Mouse (Mus musculus) heart, embryonic 13.5 days (tissue): ENCODE measurements around the gene Fam198b. TPM values are rescaled to one million over a fixed set of nuclear protein-coding genes. Genes with fewer than 3 reads are reported as not detected.
A peak's percentile ranks its signal among the peaks of the same experiment; 100 is the strongest.

Experiments used
- ATAC-seq: fragments of 200-750 bp; cut with Nextera tagmentation; 2 replicates; pipeline ENCODE4 v1.8.0; 2017; ENCODE audit warnings: moderate TSS enrichment; ENCODE audit not compliant: insufficient number of reproducible peaks, low FRiP score, low TSS enrichment; ENCODE audit errors: extremely low read depth
- H3K27ac ChIP-seq: fragments of 300-500 bp; sonication (generic); replicated peaks from 2 replicates; pipeline ENCODE4 v1.5.1; 2015; ENCODE audit warnings: moderate library complexity, mild to moderate bottlenecking, inconsistent platforms
- H3K27me3 ChIP-seq: fragments of 300-500 bp; sonication (generic); replicated peaks from 2 replicates; pipeline ENCODE4 v1.6.1; 2015; ENCODE audit warnings: mild to moderate bottlenecking, inconsistent platforms
- H3K36me3 ChIP-seq: fragments of 300-500 bp; sonication (generic); 2 replicates; pipeline ENCODE4 v1.6.1; 2015; ENCODE audit warnings: mild to moderate bottlenecking, inconsistent platforms
- H3K4me1 ChIP-seq: fragments of 300-500 bp; sonication (generic); 2 replicates; pipeline ENCODE4 v1.6.1; 2015; ENCODE audit warnings: inconsistent platforms
- H3K4me2 ChIP-seq: fragments of 300-500 bp; sonication (generic); 2 replicates; pipeline ENCODE4 v1.6.1; 2015; ENCODE audit warnings: inconsistent platforms, mild to moderate bottlenecking, moderate library complexity
- H3K4me3 ChIP-seq: fragments of 300-500 bp; sonication (generic); 2 replicates; pipeline ENCODE4 v1.5.1; 2015; ENCODE audit warnings: moderate library complexity, mild to moderate bottlenecking, inconsistent platforms
- H3K9ac ChIP-seq: fragments of 300-500 bp; sonication (generic); 2 replicates; pipeline ENCODE4 v1.6.1; 2015; ENCODE audit warnings: inconsistent platforms, mild to moderate bottlenecking, moderate library complexity
- H3K9me3 ChIP-seq: fragments of 300-500 bp; sonication (generic); 2 replicates; pipeline ENCODE4 v1.6.1; 2016; ENCODE audit warnings: inconsistent platforms
- WGBS: fragments of 180-500 bp; shearing (Covaris S2); methylation state at CpG from one replicate; pipeline ENCODE4 v1.1.7; 2015; ENCODE audit warnings: mixed read lengths; 5-methylcytosine and 5-hydroxymethylcytosine counted together
- polyA plus RNA-seq: library from polyadenylated mRNA; unstranded; fragments of >200 nt; fragmentation: Nextera tagmentation; extraction: Ambion mirVana; gene quantifications from 2 replicates; pipeline ENCODE4 v1.2.1, GENCODE M21; 2015

Gene Fam198b
- polyA plus RNA-seq, 1 experiment from 2014 or later, result 43.8 TPM

DNA sequence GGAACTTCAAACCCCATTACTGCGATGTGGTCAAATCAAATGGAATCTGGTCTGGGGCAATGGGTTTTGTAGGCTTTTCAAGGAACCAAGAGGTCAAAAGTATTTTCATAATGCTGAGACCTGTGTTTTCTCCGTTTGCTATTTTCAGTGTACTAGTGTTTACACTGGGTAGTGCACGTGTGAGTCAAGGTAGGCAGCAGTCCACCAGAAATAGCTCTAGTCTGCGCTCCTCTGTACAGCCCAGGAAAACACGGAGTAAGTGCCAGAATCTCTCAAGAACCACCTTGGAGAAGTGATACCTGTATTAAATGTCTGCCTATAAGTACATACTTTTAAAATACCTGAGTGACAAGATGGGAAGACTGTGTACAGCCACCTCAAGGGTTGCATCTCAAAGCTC is 44.1 kb downstream of the Fam198b start:
- Histone ChIP-seq H3K9ac (0 out of 2 replicates have a peak overlapping the region, but pooled peaks have one; percentile 9), H3K36me3 (peaks cover 10% of the 10 kb centered on the region; the same call in 1 of the 2 replicates), H3K4me3 (no peak overlapping the region), H3K27me3 (no peaks in the 10 kb centered on the region), H3K4me2 (peak overlapping the region; percentile 30; the same call in 1 of the 2 replicates), H3K9me3 (no peaks in the 10 kb centered on the region), H3K4me1 (peaks cover 61% of the 10 kb centered on the region), H3K27ac (peak overlapping the region; percentile 71)
- WGBS, result 52% methylated on average over 5 of the region's 5 CpGs
- no peak for ATAC-seq

- ATAC-seq, result no peak
- H3K4me1 ChIP-seq, result peaks cover 64% of the 10 kb centered on the region
- no peaks in the 10 kb centered on the region for H3K27me3 ChIP-seq
- H3K9me3 ChIP-seq, result no peaks in the 10 kb centered on the region
- no peak overlapping the region for H3K4me3 ChIP-seq
- WGBS, result 48% methylated on average over 6 of the region's 7 CpGs
- H3K9ac ChIP-seq, result 0 out of 2 replicates have a peak overlapping the region, but pooled peaks have one; percentile 8
- no peak overlapping the region for H3K4me2 ChIP-seq
- peaks cover under 1% of the 10 kb centered on the region; the same call in 1 of the 2 replicates for H3K36me3 ChIP-seq
- H3K27ac ChIP-seq, result peak overlapping the region; percentile 51
Measured at GRCm38 (mm10) chr3:79930141-79930744, 45.9 kb downstream of the Fam198b start.

- no peak for ATAC-seq
- WGBS, result 48% methylated on average over 6 of the region's 6 CpGs
- H3K27ac ChIP-seq, result peak overlapping the region; percentile 29; the same call in 1 of the 2 replicates
Measured at GRCm38 (mm10) chr3:79936213-79936612, 51.9 kb downstream of the Fam198b start.

DNA sequence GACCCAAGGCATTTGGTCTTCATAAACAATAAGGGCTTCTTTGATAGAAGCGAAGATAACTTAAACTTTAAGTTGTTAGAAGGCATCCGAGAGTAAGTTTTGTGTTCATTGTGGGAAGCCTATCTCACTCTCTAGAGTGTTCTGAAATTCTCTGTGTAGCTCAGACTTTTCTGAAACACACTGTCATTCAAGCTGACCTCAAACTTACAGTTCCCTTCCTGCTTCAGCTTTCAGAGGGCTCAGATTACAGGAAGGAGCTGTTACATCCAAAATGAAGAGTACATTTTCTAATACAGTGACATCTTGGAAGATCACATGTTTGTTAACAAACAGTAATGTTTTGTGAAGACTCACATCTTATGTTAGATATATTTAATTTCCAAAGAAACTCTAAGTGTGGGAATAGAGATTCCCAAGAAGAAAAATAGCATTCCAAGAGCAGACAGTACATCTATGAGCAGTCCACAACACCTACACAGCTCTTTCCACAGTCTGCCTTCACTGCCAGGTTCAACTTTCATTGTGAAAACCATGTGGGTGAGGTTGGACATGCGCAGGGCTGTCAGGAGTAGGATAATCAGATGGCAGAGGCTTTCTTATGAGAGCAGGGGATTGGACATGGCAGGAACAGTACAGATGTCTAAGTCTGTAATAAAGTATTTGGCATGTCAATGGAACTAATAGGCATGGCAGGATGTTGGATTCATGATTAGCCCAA is 52.6 kb downstream of the Fam198b start:
- no peak overlapping the region for H3K4me3 ChIP-seq
- H3K27me3 ChIP-seq, result no peaks in the 10 kb centered on the region
- no peak overlapping the region for H3K4me2 ChIP-seq
- peak overlapping the region; percentile 29; the same call in 1 of the 2 replicates for H3K27ac ChIP-seq
- peaks cover 23% of the 10 kb centered on the region for H3K4me1 ChIP-seq
- WGBS, result 81% methylated on average over 3 of the region's 3 CpGs
- ATAC-seq, result no peak
- no peak overlapping the region for H3K9ac ChIP-seq
- H3K9me3 ChIP-seq, result no peaks in the 10 kb centered on the region
- peaks cover 56% of the 10 kb centered on the region for H3K36me3 ChIP-seq

More at GRCm38 (mm10) chr3:79936213-79936612, 51.9 kb downstream of the Fam198b start:
- H3K4me2 ChIP-seq, result no peak overlapping the region
- H3K9ac ChIP-seq, result no peak overlapping the region
- H3K27me3 ChIP-seq, result no peaks in the 10 kb centered on the region
- H3K4me3 ChIP-seq, result no peak overlapping the region
- peaks cover 50% of the 10 kb centered on the region for H3K36me3 ChIP-seq
- H3K4me1 ChIP-seq, result peaks cover 30% of the 10 kb centered on the region
- H3K9me3 ChIP-seq, result no peaks in the 10 kb centered on the region

DNA sequence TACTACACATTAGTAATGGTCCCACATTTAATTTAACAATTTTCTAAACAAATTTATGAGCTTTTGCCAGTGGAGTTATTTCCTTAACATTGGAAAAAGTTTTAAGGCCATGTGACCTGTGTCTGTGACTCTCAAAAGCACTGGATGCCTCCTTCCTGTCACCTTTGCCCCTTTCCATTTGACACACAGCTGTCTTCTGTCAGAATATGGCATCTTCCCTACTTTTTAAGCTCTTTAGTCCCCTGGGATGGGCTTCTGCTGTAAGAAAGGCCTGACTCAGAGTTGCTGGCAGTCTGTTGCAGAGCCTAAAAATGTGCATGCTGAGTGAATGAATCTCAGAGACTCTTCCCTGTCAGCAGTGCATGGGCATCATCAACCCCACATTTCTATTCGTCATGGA is 63.4 kb downstream of the Fam198b start:
- H3K4me2 ChIP-seq, result no peak overlapping the region
- no peak overlapping the region for H3K4me3 ChIP-seq
- peak overlapping the region; percentile 61 for H3K27ac ChIP-seq
- H3K27me3 ChIP-seq, result no peaks in the 10 kb centered on the region
- no peak for ATAC-seq
- H3K9me3 ChIP-seq, result no peaks in the 10 kb centered on the region
- H3K9ac ChIP-seq, result peak overlapping the region; percentile 44; the same call in 1 of the 2 replicates
- peaks cover 21% of the 10 kb centered on the region for H3K36me3 ChIP-seq
- peaks cover 19% of the 10 kb centered on the region for H3K4me1 ChIP-seq
- 35% methylated on average over 1 of the region's 1 CpGs for WGBS

DNA sequence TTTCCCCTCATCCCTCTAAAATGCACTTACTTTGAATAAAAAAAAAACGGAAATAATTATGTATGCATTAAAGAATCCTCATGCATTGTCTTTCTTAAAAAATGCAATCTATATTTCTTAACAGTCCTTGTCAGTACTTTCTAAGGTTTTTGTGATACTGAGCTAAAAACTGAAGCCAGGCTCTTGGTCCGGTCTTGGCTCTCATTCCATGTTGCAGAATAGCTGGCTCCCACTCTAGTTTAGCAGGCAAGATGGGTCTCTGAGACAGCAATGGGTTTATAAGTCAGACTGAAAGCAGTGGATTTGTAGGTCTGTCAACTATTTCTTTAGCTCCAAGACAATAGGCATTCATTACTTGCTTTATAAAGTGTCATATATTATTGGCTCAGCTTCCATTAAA is 63.8 kb downstream of the Fam198b start:
- H3K4me3 ChIP-seq, result no peak overlapping the region
- WGBS, result 59% methylated on average over 2 of the region's 2 CpGs
- peak overlapping the region; percentile 61 for H3K27ac ChIP-seq
- H3K4me2 ChIP-seq, result no peak overlapping the region
- ATAC-seq, result no peak
- H3K27me3 ChIP-seq, result no peaks in the 10 kb centered on the region
- peak overlapping the region; percentile 44; the same call in 1 of the 2 replicates for H3K9ac ChIP-seq
- peaks cover 24% of the 10 kb centered on the region for H3K4me1 ChIP-seq
- H3K36me3 ChIP-seq, result peaks cover 17% of the 10 kb centered on the region
- no peaks in the 10 kb centered on the region for H3K9me3 ChIP-seq

GRCm38 (mm10) chr3:79953164-79953759 is 68.9 kb downstream of the Fam198b start:
- Histone ChIP-seq H3K4me2 (no peak overlapping the region), H3K4me1 (peaks cover 36% of the 10 kb centered on the region), H3K9ac (no peak overlapping the region), H3K27me3 (no peaks in the 10 kb centered on the region), H3K36me3 (peaks cover 5% of the 10 kb centered on the region; the same call in 1 of the 2 replicates), H3K27ac (no peak overlapping the region), H3K9me3 (no peaks in the 10 kb centered on the region), H3K4me3 (no peak overlapping the region)
- WGBS, result 61% methylated on average over 2 of the region's 2 CpGs
- ATAC-seq, result no peak

DNA sequence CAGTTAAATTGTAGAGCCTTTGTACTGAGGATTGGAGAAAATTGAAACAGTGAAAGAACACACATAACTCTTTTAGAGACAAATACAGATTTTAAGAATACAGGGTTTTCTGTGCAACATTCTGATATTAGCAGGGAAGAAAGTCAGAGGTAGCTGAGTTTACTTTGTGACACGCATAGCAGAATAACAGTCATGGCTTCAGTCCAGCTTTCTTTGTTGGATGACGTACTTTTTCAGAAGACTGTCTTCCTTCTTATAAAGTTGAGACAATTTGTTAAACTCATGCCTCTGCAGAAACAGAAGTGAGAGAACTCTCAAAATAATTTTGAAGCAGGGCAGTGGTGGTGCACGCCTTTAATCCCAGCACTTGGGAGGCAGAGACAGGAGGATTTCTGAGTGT is 70.9 kb downstream of the Fam198b start:
- H3K4me1 ChIP-seq, result peaks cover 31% of the 10 kb centered on the region
- no peak for ATAC-seq
- no peak overlapping the region for H3K4me2 ChIP-seq
- H3K27me3 ChIP-seq, result no peaks in the 10 kb centered on the region
- no peaks in the 10 kb centered on the region for H3K9me3 ChIP-seq
- H3K27ac ChIP-seq, result no peak overlapping the region
- no peak overlapping the region for H3K9ac ChIP-seq
- no peaks in the 10 kb centered on the region for H3K36me3 ChIP-seq
- 89% methylated on average over 3 of the region's 3 CpGs for WGBS
- H3K4me3 ChIP-seq, result no peak overlapping the region

DNA sequence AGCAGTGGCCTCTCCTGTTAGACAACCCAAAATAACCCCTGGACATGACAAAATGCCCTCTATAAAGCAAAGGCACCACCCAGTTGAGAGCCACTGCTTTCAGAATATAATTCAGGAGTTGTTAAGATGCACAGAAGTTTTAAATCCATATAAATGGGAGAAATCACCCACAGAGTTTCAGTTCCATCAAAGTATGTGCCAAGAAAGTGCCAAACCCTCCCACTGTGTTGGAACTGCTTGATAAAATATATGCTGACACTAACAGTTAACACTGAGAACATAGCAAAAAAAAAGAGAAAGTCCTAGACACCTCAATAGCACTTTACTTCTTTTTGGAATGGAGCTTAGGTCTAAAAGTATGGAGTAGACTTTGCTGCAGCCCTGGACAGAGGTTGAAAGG is 72.5 kb downstream of the Fam198b start:
- H3K36me3 ChIP-seq, result no peaks in the 10 kb centered on the region
- ATAC-seq, result no peak
- H3K27ac ChIP-seq, result 0 out of 2 replicates have a peak overlapping the region, but pooled peaks have one; percentile 17
- H3K4me2 ChIP-seq, result no peak overlapping the region
- H3K4me1 ChIP-seq, result peaks cover 22% of the 10 kb centered on the region
- no peaks in the 10 kb centered on the region for H3K27me3 ChIP-seq
- H3K4me3 ChIP-seq, result no peak overlapping the region
- no peak overlapping the region for H3K9ac ChIP-seq
- no peaks in the 10 kb centered on the region for H3K9me3 ChIP-seq

- Histone ChIP-seq H3K9me3 (no peaks in the 10 kb centered on the region), H3K4me3 (no peak overlapping the region), H3K27me3 (no peaks in the 10 kb centered on the region), H3K36me3 (no peaks in the 10 kb centered on the region), H3K27ac (peak overlapping the region; percentile 45; the same call in 1 of the 2 replicates), H3K9ac (no peak overlapping the region), H3K4me2 (no peak overlapping the region), H3K4me1 (peaks cover 21% of the 10 kb centered on the region)
- WGBS, result 74% methylated on average over 2 of the region's 2 CpGs
- no peak for ATAC-seq
Measured at GRCm38 (mm10) chr3:79957752-79958151, 73.4 kb downstream of the Fam198b start.

DNA sequence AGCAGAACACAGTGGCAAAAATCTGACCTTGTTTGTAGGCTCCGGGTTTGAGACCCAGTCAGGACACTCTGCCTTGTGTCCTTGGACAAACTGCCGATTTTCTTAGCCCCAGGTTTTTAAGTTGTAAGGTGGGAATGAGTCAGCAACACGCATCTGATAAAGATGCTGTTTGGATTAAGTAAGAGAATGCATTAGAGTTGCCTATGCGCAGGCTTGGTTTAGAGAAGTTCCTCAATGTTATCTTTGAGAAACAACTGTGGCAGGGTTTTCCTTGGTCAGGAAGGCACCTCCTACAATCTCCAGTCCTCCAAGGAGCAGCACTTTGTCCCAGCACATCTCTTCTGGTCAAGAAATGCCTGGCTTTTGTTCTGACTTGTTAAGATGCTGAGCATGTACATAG is 82.4 kb downstream of the Fam198b start:
- 54% methylated on average over 4 of the region's 4 CpGs for WGBS
- H3K4me2 ChIP-seq, result no peak overlapping the region
- H3K36me3 ChIP-seq, result no peaks in the 10 kb centered on the region
- H3K4me3 ChIP-seq, result no peak overlapping the region
- H3K9ac ChIP-seq, result no peak overlapping the region
- H3K27ac ChIP-seq, result peak overlapping the region; percentile 12
- no peak for ATAC-seq
- peaks cover 34% of the 10 kb centered on the region for H3K4me1 ChIP-seq
- no peaks in the 10 kb centered on the region for H3K9me3 ChIP-seq
- no peaks in the 10 kb centered on the region for H3K27me3 ChIP-seq
